Mouse (Mus musculus): Measurements from ENCODE around the gene Slc35a3. TPM values are rescaled to one million over a fixed set of nuclear protein-coding genes. Genes with fewer than 3 reads are reported as not detected.

Slc35a3 gene
- polyA plus RNA-seq, 1 experiment from 2014 or later: 6.0 TPM

GRCm38 (mm10) chr3:116632971-116633370 is 79.7 kb downstream of the Slc35a3 start:
- Histone ChIP-seq H3K27ac (replicated peaks) (no peak overlapping the region), H3K4me3 (no peak overlapping the region), H3K36me3 (peaks cover 62% of the 10 kb centered on the region), H3K9me3 (no peaks in the 10 kb centered on the region), H3K4me2 (replicated peaks) (no peak overlapping the region), H3K4me1 (no peaks in the 10 kb centered on the region), H3K9ac (replicated peaks) (no peak overlapping the region), H3K27me3 (no peaks in the 10 kb centered on the region)
- 90% methylated on average over 3 of the region's 3 CpGs for WGBS
- ATAC-seq (replicated peaks): no peak

DNA sequence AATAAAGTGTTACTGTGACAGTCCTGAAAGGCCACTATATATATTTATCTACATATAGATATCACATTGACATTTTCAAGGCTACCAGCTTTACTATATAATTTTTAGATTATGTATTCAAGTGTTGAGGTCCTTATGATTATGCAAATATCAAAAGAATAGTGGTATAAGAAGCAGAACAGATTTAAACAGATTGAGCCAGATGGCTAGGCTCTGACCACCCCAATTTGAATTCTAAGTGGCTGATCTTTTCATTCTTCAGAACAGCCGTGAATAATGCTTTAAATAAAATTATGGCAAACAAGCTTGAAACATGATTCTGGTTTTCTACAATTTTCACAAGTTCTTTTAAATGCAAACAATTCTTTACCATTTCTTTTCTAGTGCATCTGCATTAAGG is 81.2 kb downstream of the Slc35a3 start:
- H3K27me3 ChIP-seq: no peaks in the 10 kb centered on the region
- no peak for ATAC-seq (replicated peaks)
- no peaks in the 10 kb centered on the region for H3K4me1 ChIP-seq
- WGBS: 49% methylated on average over 1 of the region's 1 CpGs
- H3K4me2 ChIP-seq (replicated peaks): no peak overlapping the region
- H3K9me3 ChIP-seq: no peaks in the 10 kb centered on the region
- no peak overlapping the region for H3K9ac ChIP-seq (replicated peaks)
- H3K4me3 ChIP-seq: no peak overlapping the region
- peaks cover 49% of the 10 kb centered on the region for H3K36me3 ChIP-seq
- H3K27ac ChIP-seq (replicated peaks): peak overlapping the region; percentile 32; the same call in 1 of the 2 replicates

DNA sequence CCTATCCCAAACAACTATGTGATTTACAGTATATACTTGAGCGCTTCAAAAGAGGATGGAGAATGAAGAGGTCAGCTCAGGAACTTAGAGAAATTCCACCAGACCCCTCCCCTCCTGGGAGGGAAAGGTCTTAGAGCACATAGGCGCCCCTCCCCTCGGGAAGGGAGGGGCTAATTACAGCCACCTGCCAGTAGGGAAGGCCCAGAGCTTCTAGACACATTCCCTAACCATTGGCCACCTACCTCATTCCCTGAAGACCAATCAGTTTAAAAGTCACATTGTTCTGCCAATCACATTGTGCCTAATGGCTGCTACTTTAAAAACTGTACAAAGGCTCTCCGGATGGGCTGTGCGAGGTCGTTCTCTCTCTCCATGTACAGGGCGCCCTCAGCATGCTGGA is 90.0 kb downstream of the Slc35a3 start:
- no peak for ATAC-seq (replicated peaks)
- no peaks in the 10 kb centered on the region for H3K4me1 ChIP-seq
- no peak overlapping the region for H3K9ac ChIP-seq (replicated peaks)
- H3K36me3 ChIP-seq: peaks cover 24% of the 10 kb centered on the region
- 96% methylated on average over 7 of the region's 7 CpGs for WGBS
- H3K9me3 ChIP-seq: no peaks in the 10 kb centered on the region
- no peak overlapping the region for H3K27ac ChIP-seq (replicated peaks)
- H3K4me2 ChIP-seq (replicated peaks): no peak overlapping the region
- no peak overlapping the region for H3K4me3 ChIP-seq
- no peaks in the 10 kb centered on the region for H3K27me3 ChIP-seq

DNA sequence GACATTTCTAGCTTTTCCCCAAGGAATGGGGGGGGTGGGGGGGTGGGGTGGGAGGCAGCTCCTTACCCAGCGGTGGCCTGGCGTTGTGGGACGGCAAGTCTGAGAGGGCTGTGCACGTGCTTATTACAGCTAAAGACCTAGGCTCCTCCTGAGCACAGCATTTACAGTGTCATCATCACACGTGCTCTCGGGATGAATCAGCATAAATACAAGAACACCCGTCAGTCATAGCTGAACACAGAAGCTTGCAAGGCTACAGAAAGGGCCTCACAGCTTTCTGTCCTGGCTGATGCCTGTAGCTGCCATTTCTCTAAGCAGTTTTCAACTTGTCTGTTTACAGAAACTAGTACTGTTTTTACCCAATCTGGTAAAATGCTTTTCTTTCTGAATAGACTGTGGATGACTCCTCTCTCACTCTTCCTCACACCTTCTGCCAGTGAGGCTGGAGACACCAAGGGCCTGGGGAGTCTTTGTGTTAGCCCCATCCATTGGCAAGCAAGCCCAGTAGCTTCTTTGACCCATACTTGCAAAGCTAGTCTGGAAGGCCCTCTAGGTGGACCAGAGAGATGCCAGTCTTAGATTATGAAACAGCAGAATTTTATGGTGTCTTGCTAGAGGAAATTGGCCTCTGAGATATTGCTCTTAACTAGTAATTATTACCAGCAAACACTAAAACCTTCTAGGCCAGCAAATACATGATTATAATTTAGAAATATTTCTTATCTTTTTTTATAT is 91.8 kb downstream of the Slc35a3 start:
- no peak for ATAC-seq (replicated peaks)
- Histone ChIP-seq H3K4me2 (replicated peaks) (no peak overlapping the region), H3K9ac (replicated peaks) (no peak overlapping the region), H3K9me3 (no peaks in the 10 kb centered on the region), H3K36me3 (peaks cover 27% of the 10 kb centered on the region), H3K4me3 (no peak overlapping the region), H3K27me3 (no peaks in the 10 kb centered on the region), H3K27ac (replicated peaks) (no peak overlapping the region), H3K4me1 (no peaks in the 10 kb centered on the region)
- 89% methylated on average over 7 of the region's 7 CpGs for WGBS

Other genes starting within 250 kb of the Slc35a3 start
- gene Rtca, start 204.6 kb downstream of the Slc35a3 start, polyA plus RNA-seq (2015; fragmentation: Nextera tagmentation; extraction: Ambion mirVana): 103 and 107 TPM in 2 replicates
- gene Dbt, start 199.8 kb downstream of the Slc35a3 start, polyA plus RNA-seq (2015; fragmentation: Nextera tagmentation; extraction: Ambion mirVana): 13.3 and 14.6 TPM in 2 replicates
- 0.42 and 0.54 TPM in 2 replicates for gene Lrrc39, start 149.9 kb downstream of the Slc35a3 start, polyA plus RNA-seq (2015; fragmentation: Nextera tagmentation; extraction: Ambion mirVana)
- gene Sass6, start 117.8 kb downstream of the Slc35a3 start, polyA plus RNA-seq (2015; fragmentation: Nextera tagmentation; extraction: Ambion mirVana): 20.1 and 21.0 TPM in 2 replicates
- gene Trmt13, start 98.2 kb downstream of the Slc35a3 start, polyA plus RNA-seq (2015; fragmentation: Nextera tagmentation; extraction: Ambion mirVana): 25.3 and 28.8 TPM in 2 replicates
- 71.1 and 73.8 TPM in 2 replicates for gene Mfsd14a, start 50.2 kb downstream of the Slc35a3 start, polyA plus RNA-seq (2015; fragmentation: Nextera tagmentation; extraction: Ambion mirVana)
- gene Gm43191, start 31.6 kb downstream of the Slc35a3 start, polyA plus RNA-seq (2015; fragmentation: Nextera tagmentation; extraction: Ambion mirVana): 0.32 TPM in 1 of 2 replicates, not detected in the other
- 13.4 and 14.4 TPM in 2 replicates for gene Agl, start 95.3 kb upstream of the Slc35a3 start, polyA plus RNA-seq (2015; fragmentation: Nextera tagmentation; extraction: Ambion mirVana)
- gene Frrs1, start 146.6 kb upstream of the Slc35a3 start, polyA plus RNA-seq (2015; fragmentation: Nextera tagmentation; extraction: Ambion mirVana): 3.2 and 3.8 TPM in 2 replicates

Data from forebrain, embryonic 15.5 days (tissue).